Mouse (Mus musculus) bone marrow macrophage, adult 2 months (primary cell): Measurements from ENCODE around the gene Hist2h3b. TPM values are rescaled to one million over a fixed set of nuclear protein-coding genes. Genes with fewer than 3 reads are reported as not detected.
A peak's percentile ranks its signal among the peaks of the same experiment; 100 is the strongest.

Experiments
- H3K27ac ChIP-seq: 2 replicates; pipeline ENCODE4 v1.5.1; 2012; ENCODE audit warnings: low read depth, low read length; ENCODE audit not compliant: insufficient read depth
- H3K4me1 ChIP-seq: 2 replicates; pipeline ENCODE4 v1.6.1; 2012; ENCODE audit warnings: low read length; ENCODE audit not compliant: control insufficient read depth, insufficient read depth
- H3K4me3 ChIP-seq: 2 replicates; pipeline ENCODE4 v1.5.1; 2012; ENCODE audit warnings: mild to moderate bottlenecking, low read length, moderate library complexity; ENCODE audit not compliant: insufficient read depth
- CTCF ChIP-seq: IDR thresholded peaks from 2 replicates; pipeline ENCODE4 v1.5.1; 2012; ENCODE audit warnings: low read depth, mild to moderate bottlenecking, low read length, moderate library complexity
- POLR2A ChIP-seq: IDR thresholded peaks from 2 replicates; pipeline ENCODE4 v1.6.1; 2012; ENCODE audit warnings: mild to moderate bottlenecking, low read depth, low read length, borderline replicate concordance
- polyA plus RNA-seq: library from polyadenylated mRNA; stranded (reverse); fragments of >200 nt; gene quantifications from 2 replicates; pipeline ENCODE4 v1.2.4, GENCODE M21; 2012; ENCODE audit not compliant: missing spikeins, insufficient read depth, insufficient read length

The Hist2h3b gene
- polyA plus RNA-seq, 1 experiment, result 5.0 TPM

- H3K4me3 ChIP-seq, result peak overlapping the region; percentile 61
- no peak for TF ChIP-seq POLR2A
- no peak for TF ChIP-seq CTCF
- peaks cover 39% of the 10 kb centered on the region for H3K4me1 ChIP-seq
- H3K27ac ChIP-seq, result peak overlapping the region; percentile 74
Measured at GRCm38 (mm10) chr3:96247356-96248140, 20.9 kb upstream of the Hist2h3b start.

- TF ChIP-seq POLR2A, result no peak
- TF ChIP-seq CTCF, result no peak
- H3K4me3 ChIP-seq, result peak overlapping the region; percentile 1; the same call in 1 of the 2 replicates
- H3K27ac ChIP-seq, result 0 out of 2 replicates have a peak overlapping the region, but pooled peaks have one; percentile 16
- peaks cover 33% of the 10 kb centered on the region for H3K4me1 ChIP-seq
Measured at GRCm38 (mm10) chr3:96248141-96249033, 20.1 kb upstream of the Hist2h3b start.

DNA sequence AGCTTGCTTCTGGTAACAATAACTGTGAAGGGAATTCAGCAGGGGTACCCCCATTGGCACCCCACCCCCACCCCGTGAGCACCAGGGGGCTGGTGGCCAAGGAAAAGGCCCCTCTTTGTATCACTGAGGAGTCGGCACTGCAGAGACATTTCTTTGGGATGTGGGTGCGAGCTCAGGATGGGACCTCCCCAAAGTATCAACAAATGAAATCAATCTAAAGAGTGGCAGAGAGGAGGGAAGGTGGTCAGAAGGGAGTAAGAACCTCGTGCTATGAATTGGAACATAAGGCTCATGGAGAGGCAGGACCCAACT lies 19.5 kb upstream of the Hist2h3b start:
- no peak overlapping the region for H3K27ac ChIP-seq
- H3K4me1 ChIP-seq, result peaks cover 27% of the 10 kb centered on the region
- H3K4me3 ChIP-seq, result 0 out of 2 replicates have a peak overlapping the region, but pooled peaks have one; percentile 1
- TF ChIP-seq POLR2A, result no peak
- TF ChIP-seq CTCF, result no peak

DNA sequence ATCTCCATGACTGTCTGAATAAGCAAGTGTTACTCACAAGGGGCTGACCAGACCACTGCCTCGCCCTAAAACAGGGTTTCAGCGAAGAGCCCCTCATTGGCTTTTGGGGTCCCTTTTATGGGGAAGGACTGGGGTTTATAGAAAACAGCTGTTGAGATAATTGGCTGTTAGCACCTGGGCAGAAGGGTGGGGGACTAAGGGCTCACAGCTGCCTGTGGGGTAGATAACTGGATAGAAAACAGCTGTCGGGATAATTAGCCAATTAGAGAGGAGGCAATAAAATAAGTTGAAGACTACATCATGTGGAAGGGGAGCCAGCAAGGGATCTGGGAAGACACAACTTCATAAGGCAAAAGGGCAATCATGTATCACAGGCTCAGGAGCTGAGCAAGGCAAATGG lies 17.6 kb upstream of the Hist2h3b start:
- peaks cover 34% of the 10 kb centered on the region for H3K4me1 ChIP-seq
- peak overlapping the region; percentile 96 for H3K27ac ChIP-seq
- H3K4me3 ChIP-seq, result peak overlapping the region; percentile 25
- TF ChIP-seq POLR2A, result no peak
- no peak for TF ChIP-seq CTCF

GRCm38 (mm10) chr3:96251787-96252186 lies 16.7 kb upstream of the Hist2h3b start:
- Histone ChIP-seq H3K4me1 (peaks cover 37% of the 10 kb centered on the region), H3K27ac (peak overlapping the region; percentile 95), H3K4me3 (no peak overlapping the region)
- TF ChIP-seq POLR2A (no peak), CTCF (no peak)

GRCm38 (mm10) chr3:96254683-96255355 lies 13.6 kb upstream of the Hist2h3b start:
- peaks cover 36% of the 10 kb centered on the region for H3K4me1 ChIP-seq
- no peak overlapping the region for H3K27ac ChIP-seq
- no peak overlapping the region for H3K4me3 ChIP-seq
- TF ChIP-seq POLR2A (no peak), CTCF (no peak)

GRCm38 (mm10) chr3:96255926-96256593 lies 12.4 kb upstream of the Hist2h3b start:
- H3K4me1 ChIP-seq, result peaks cover 26% of the 10 kb centered on the region
- peak overlapping the region; percentile 41 for H3K27ac ChIP-seq
- no peak overlapping the region for H3K4me3 ChIP-seq
- TF ChIP-seq POLR2A, result no peak
- no peak for TF ChIP-seq CTCF

GRCm38 (mm10) chr3:96257190-96257589 lies 11.3 kb upstream of the Hist2h3b start:
- Histone ChIP-seq H3K4me1 (peaks cover 31% of the 10 kb centered on the region), H3K27ac (no peak overlapping the region), H3K4me3 (no peak overlapping the region)
- TF ChIP-seq POLR2A, result no peak
- TF ChIP-seq CTCF, result no peak

GRCm38 (mm10) chr3:96260220-96260619 lies 8.2 kb upstream of the Hist2h3b start:
- Histone ChIP-seq H3K27ac (no peak overlapping the region), H3K4me3 (no peak overlapping the region), H3K4me1 (peaks cover 28% of the 10 kb centered on the region)
- no peak for TF ChIP-seq CTCF
- TF ChIP-seq POLR2A, result no peak
